Comparison of ENCODE assay signal across 8 mouse cellular contexts in genomic region chr11:18874278-18875000, GRCm38 (mm10).
A peak's percentile ranks its signal among the peaks of the same experiment; 100 is the strongest.
DNase-seq lines count a peak whose midpoint lies in the region; ATAC-seq lines count a peak whose summit lies in the region.

No protein-coding gene starts in this region.

- no peak for ATAC-seq in heart, embryonic 11.5 days (replicated peaks; ENCODE audit: insufficient number of reproducible peaks, low FRiP score, low TSS enrichment)
- no peak for ATAC-seq in embryonic facial prominence, embryonic 13.5 days (ENCODE audit: insufficient number of reproducible peaks, insufficient read depth, low FRiP score, low TSS enrichment, low read depth)
- ATAC-seq in liver, embryonic 12.5 days: no peak
- ATAC-seq in activated CD4-positive, CD25-positive, alpha-beta regulatory T cell, adult 4 months: no peak

- H3K27me3 ChIP-seq in heart, embryonic 11.5 days (ENCODE audit: control insufficient read depth, insufficient read depth, low read length): peaks cover 7% of the 10 kb centered on the region; the same call in 1 of the 2 replicates
- H3K27me3 ChIP-seq in embryonic facial prominence, embryonic 13.5 days: peaks cover 56% of the 10 kb centered on the region
- peaks cover 78% of the 10 kb centered on the region for H3K27me3 ChIP-seq in liver, embryonic 12.5 days (replicated peaks)

- no peak for DNase-seq in heart, adult 8-10 months (ENCODE audit: low spot score)
- peak; percentile 63 for DNase-seq in NIH3T3 (ENCODE audit: low read depth)
- no peak for DNase-seq in thymus, postnatal 14 days
- no peak for DNase-seq in testis, postnatal 14 days (ENCODE audit: low spot score)

- H3K27ac ChIP-seq in heart, embryonic 11.5 days (ENCODE audit: low read depth, low read length): peak overlapping the region; percentile 62; the same call in 1 of the 2 replicates
- no peak overlapping the region for H3K27ac ChIP-seq in embryonic facial prominence, embryonic 13.5 days
- no peak overlapping the region for H3K27ac ChIP-seq in liver, embryonic 12.5 days

- no peaks in the 10 kb centered on the region for H3K9me3 ChIP-seq in heart, embryonic 11.5 days (replicated peaks; ENCODE audit: control insufficient read depth, low read length)
- H3K9me3 ChIP-seq in embryonic facial prominence, embryonic 13.5 days: no peaks in the 10 kb centered on the region
- no peaks in the 10 kb centered on the region for H3K9me3 ChIP-seq in liver, embryonic 12.5 days (replicated peaks)

- H3K4me1 ChIP-seq in heart, embryonic 11.5 days (ENCODE audit: control insufficient read depth, insufficient read depth, low read length): peaks cover 15% of the 10 kb centered on the region
- peaks cover 49% of the 10 kb centered on the region for H3K4me1 ChIP-seq in embryonic facial prominence, embryonic 13.5 days
- H3K4me1 ChIP-seq in liver, embryonic 12.5 days: peaks cover 39% of the 10 kb centered on the region

- peak overlapping the region; percentile 78 for H3K9ac ChIP-seq in heart, embryonic 11.5 days (ENCODE audit: low read depth, low read length)
- H3K9ac ChIP-seq in embryonic facial prominence, embryonic 13.5 days: no peak overlapping the region
- no peak overlapping the region for H3K9ac ChIP-seq in liver, embryonic 12.5 days

- H3K4me3 ChIP-seq in heart, embryonic 11.5 days (ENCODE audit: low read depth, low read length): peak overlapping the region; percentile 47
- H3K4me3 ChIP-seq in embryonic facial prominence, embryonic 13.5 days: peak overlapping the region; percentile 50
- H3K4me3 ChIP-seq in liver, embryonic 12.5 days: peak overlapping the region; percentile 22

- 1% methylated on average over 18 of the region's 18 CpGs for WGBS in heart, embryonic 11.5 days (ENCODE audit: insufficient replicate concordance)
- WGBS in embryonic facial prominence, embryonic 13.5 days: 2% methylated on average over 18 of the region's 18 CpGs
- 2% methylated on average over 18 of the region's 18 CpGs for WGBS in liver, embryonic 12.5 days (ENCODE audit: insufficient replicate concordance)

- no peaks in the 10 kb centered on the region for H3K36me3 ChIP-seq in heart, embryonic 11.5 days (ENCODE audit: control insufficient read depth, insufficient read depth, low read length)
- no peaks in the 10 kb centered on the region for H3K36me3 ChIP-seq in embryonic facial prominence, embryonic 13.5 days
- no peaks in the 10 kb centered on the region for H3K36me3 ChIP-seq in liver, embryonic 12.5 days

- H3K4me2 ChIP-seq in heart, embryonic 11.5 days: peak overlapping the region; percentile 73
- peak overlapping the region; percentile 88 for H3K4me2 ChIP-seq in embryonic facial prominence, embryonic 13.5 days
- peak overlapping the region; percentile 79 for H3K4me2 ChIP-seq in liver, embryonic 12.5 days
